Mouse (Mus musculus): Measurements from ENCODE around the gene Nenf.

Nenf gene

DNA sequence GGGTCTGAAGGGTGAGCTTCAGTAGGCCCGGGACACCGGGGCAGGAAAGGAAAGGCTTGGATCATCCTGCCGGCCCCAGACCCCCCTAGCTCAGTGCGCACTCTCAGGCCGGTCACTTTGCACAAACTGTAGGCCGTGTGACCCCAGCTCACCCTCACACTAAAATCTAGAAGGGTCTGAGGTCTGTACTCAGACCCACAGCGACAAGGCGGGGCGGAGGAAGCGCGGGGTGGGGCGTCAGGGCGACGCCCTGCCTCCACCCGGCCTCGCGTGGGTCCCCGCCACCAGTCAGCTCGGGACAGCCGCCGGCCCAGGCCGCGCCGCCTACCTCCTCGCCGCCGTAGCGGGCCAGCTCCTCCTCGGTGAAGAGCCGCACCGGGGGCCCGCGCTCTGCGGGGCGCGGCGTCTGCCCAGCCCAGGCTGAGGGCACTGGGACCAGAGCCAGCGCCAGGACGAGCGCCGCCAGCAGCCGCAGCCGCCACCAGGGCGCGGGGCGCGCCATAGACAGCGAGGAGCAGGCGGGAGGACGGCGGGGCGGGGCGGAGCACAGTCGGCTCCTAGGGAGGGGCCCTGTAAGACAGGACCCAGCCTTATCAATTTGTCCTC lies at the start of gene Nenf:
Nenf (minus strand) TSS at position 604 of the 606 bp plus-strand sequence.
- peak; percentile 33 for DNase-seq (ENCODE audit: low read depth)

DNA sequence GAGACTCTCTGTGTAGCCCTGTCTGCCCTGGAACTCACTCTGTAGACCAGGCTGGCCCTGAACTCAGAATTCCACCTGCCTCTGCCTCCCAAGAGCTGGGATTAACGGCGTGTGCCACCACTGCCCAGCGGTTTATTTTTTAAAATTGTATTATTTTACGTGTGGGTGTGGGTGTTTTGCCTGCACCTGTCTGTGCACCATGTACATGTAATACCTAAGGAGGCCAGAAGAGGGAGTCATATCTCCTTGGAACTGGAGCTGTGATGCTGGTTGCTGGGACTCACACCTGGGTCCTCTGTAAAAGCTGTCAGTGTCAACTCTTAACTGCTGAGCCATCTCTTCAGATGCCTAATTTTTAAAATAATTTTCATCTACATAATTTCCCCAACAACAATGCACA lies 46.5 kb upstream of the Nenf start:
- DNase-seq (ENCODE audit: low read depth) = peak; percentile 53

DNA sequence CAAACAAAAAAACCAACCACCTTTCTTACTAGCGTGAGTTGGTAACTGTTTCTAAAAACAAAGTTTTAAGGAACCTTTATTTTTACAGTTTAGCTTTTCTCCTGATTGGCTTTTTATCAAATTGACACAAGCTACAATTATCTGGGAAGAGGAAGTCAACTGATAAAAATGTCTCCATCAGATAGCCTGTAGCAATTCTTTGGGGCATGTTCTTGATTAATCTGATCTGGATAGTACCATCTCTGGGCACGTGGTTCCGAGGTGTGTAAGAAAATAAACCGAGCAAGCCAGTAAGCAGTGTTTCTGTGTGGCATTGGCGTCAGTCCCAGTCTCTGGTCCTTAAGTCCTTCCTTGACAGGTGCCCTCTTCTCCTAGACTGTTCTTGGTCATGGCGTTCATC lies 44.4 kb upstream of the Nenf start:
- DNase-seq (ENCODE audit: low read depth) = no peak

DNA sequence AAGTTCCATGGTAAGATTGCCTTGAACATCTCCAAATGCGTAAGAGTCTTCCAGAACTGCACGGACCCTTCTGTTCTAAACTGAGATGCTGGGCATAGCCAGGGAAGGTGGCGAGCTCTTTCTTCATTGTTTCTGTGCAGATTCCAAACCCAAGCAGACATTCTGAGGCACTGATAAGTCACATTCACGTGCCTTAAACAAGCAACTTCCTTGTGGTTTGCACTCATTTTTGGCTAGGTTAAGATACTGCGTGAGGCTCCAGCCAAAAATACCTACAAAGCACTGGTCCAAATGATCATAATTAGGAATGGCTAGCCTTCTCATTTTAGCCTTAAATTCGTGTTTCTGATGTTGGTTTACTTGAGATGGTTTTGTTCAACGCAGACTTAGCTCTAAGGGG lies 41.5 kb upstream of the Nenf start:
- no peak for DNase-seq (ENCODE audit: low read depth)

- DNase-seq (ENCODE audit: low read depth) = no peak
Observed at GRCm38 (mm10) chr1:191356936-191357335, 38.9 kb upstream of the Nenf start.

- DNase-seq (ENCODE audit: low read depth) = no peak
Observed at GRCm38 (mm10) chr1:191353836-191354235, 35.8 kb upstream of the Nenf start.

- no peak for DNase-seq (ENCODE audit: low read depth)
Observed at GRCm38 (mm10) chr1:191352786-191353488, 34.9 kb upstream of the Nenf start.

DNA sequence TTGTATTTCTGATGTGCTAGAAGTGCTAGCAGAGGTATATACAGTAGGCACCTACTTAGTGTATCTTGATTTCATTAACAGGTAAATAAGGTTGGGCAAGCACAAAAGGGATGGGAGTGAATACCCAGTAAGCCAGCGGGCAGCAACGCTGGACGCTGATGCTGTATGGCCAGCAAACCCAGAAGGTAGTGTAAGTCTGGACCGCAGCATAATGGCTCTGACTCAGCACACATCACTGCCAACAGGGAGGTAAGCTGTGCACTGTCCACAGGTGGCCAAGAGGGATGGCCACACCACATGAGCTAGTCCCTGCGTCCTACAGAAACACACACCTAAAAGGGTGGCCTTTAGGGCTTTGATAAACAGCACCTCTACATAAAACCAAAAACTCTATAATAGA lies 32.4 kb upstream of the Nenf start:
- DNase-seq (ENCODE audit: low read depth) = no peak

- DNase-seq (ENCODE audit: low read depth) = no peak
Observed at GRCm38 (mm10) chr1:191349486-191350037, 31.6 kb upstream of the Nenf start.

DNA sequence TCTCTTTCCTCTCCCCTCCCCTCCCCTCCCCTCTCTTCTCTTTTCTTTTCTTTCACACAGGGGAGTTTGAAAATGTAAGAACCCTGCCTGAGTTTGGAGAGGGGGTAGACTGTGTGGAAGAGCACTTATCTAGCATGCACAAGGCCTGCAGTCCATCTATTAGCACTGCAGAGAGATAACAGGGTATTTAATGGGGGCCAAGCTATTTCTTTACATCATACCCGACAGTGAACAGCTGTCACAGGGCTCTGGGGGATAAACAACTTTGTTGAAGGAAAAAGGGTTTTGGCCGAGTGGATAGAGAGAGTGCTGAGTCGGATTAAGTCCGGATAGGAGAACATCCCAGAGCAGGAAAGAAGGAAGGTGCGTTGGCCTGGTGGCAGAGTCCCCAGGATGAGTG lies 31.0 kb upstream of the Nenf start:
- DNase-seq (ENCODE audit: low read depth) = no peak

DNA sequence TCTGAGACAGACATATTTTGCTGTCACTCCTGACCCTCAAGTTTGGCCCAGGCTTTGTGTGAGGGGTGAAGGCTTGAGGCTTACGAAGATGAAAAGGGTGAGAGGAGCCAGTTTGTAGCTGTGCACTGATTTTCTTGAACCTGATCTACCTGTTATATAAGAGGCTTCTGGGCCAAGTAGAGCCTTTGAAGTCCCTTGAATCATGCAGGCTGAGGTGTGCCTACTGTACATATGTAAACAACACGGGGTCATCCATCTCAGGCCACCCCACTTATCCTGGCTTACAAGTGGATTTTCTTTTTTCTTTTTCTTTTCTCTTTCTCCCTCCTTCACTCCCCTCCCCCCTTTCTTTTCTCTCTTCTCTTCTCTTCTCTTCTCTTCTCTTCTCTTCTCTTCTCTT lies 30.6 kb upstream of the Nenf start:
- DNase-seq (ENCODE audit: low read depth) = no peak

GRCm38 (mm10) chr1:191347602-191348001 lies 29.6 kb upstream of the Nenf start:
- no peak for DNase-seq (ENCODE audit: low read depth)

DNA sequence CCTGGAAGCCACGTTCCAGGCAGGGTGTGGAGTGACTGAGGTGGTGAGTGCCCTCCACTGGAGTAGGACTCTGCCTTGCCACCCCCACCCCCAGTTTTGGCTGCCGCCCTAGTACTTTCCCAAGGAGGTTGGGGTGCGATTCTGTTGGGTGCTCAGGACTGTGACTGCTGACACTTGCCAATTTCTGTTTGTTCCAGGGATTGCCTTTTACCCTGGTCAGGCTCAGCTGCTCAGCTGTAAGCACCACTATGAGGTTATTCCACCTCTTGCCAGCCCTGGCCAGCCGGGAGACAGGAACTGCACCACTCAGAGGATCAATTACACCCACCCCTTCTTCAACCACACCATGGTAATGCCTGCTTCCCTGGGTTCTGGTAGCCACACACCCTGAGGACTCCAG lies 22.5 kb upstream of the Nenf start:
- no peak for DNase-seq (ENCODE audit: low read depth)

DNA sequence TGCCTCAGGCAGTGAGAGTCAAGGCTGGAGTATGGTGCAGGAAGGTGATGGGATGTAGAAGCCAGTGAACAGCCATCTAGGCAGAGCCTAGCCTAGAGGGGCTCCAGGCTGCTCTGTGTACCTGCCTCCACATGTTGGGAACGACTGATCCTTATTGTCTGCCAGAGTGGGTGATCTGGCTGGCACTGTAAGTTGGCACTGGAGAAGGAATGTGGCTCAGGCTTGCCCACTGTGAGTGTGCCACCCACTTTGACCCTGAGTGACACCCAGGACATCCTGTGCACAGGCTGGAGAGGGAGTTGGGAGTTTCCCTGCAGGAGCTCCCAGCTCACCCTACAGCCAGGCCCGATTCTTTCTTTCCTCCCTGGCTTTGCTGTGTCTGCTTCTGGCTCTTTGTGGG lies 21.9 kb upstream of the Nenf start:
- DNase-seq (ENCODE audit: low read depth) = no peak

GRCm38 (mm10) chr1:191334500-191334899 lies 16.5 kb upstream of the Nenf start:
- DNase-seq (ENCODE audit: low read depth) = no peak

- DNase-seq (ENCODE audit: low read depth) = no peak
Observed at GRCm38 (mm10) chr1:191330356-191330755, 12.4 kb upstream of the Nenf start.

DNA sequence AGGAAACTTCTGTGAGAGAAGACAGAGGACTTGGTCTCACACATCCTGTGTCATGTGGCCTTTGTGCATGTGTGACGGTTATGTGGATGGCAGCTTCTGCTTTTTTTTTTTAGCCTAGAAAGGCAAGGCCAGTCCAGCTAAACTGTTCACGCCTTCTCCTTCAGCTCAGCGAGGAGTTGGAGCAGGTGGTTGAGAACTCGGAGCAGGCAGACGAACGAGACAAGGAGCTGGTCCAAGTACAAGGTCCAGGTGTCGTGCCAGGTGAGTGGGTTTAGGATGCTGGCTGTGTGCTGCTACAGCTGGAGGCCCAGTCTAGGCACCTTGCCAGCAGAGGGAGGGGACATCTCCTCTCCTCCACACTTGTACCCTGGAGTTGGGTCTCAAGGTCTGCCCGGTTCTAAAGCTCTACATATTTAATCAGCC lies 10.0 kb upstream of the Nenf start:
- no peak for DNase-seq (ENCODE audit: low read depth)

- no peak for DNase-seq (ENCODE audit: low read depth)
Observed at GRCm38 (mm10) chr1:191327258-191327657, 9.3 kb upstream of the Nenf start.

DNA sequence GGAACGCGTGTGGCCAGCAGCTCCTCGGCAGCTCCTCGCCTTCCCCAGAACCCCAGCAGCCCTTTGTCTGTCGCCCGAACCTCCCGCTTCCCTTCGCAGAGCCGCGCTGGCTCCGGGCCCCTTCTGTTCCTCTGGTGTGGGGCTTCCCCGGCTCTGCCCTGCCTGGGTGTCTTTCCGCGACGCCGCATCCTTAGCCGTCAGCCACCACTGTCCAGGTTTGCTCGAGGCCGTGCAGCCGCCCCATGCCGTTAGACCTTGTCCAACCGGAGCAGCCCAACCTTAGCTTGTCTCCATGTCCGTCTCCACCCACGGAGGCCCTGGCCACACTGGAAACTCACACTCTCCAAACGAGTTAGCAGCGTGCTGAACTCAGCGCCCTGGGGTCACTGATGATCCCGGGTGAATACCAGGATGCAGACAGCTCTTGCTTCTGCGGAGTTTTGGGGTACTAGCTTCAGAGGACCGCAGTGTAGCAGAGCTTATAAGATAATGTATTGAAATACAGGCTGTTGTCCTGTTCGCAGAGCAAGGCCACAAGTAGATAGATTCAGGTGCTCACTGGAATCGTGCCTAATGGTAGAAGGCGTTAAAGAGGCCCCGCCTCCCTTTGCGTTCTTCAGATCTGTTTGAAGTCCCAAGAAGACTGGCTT lies 8.4 kb upstream of the Nenf start:
- DNase-seq (ENCODE audit: low read depth) = peak; percentile 29

GRCm38 (mm10) chr1:191325726-191326232 lies 7.8 kb upstream of the Nenf start, which contains the start of gene Tmem206:
Gene Tmem206 (plus strand): TSS chr1:191325912.
- DNase-seq (ENCODE audit: low read depth) = peak; percentile 95

- DNase-seq (ENCODE audit: low read depth) = no peak
Observed at GRCm38 (mm10) chr1:191324733-191325590, 7.0 kb upstream of the Nenf start.

DNA sequence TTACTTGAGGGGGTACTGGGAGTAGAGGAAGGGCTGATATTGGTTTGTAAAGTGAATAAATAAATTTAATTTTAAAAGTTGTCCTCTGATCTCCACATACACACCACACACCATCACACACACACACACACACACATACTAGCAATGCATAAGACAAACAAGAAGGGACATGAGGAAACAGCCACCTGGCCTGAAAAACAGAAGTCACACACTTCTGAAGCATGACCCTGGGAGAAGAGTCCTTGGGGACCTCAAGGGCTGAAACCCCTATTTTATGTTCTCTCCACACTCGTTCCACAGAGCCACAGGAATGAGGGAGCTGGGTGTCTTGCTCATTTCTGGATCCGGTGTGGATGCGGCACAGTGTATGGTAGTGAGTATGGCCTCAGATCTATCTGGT lies 5.4 kb upstream of the Nenf start:
- no peak for DNase-seq (ENCODE audit: low read depth)

Measured in c-Kit-positive CD71-negative TER-119-negative erythroid progenitor cells, embryonic 14.5 days (primary cell).